Mouse (Mus musculus) gastrocnemius, adult 2 months (tissue): Measurements from ENCODE around the gene Thbs1. TPM values are rescaled to one million over a fixed set of nuclear protein-coding genes. Genes with fewer than 3 reads are reported as not detected.
A peak's percentile ranks its signal among the peaks of the same experiment; 100 is the strongest.

ENCODE experiments used
- DNase-seq: peaks from one replicate; pipeline ENCODE4 v3.0.0; 2022
- H3K27ac ChIP-seq: fragments of 200-600 bp; 2 replicates; pipeline ENCODE4 v1.8.1; 2022; ENCODE audit warnings: mild to moderate bottlenecking
- H3K4me3 ChIP-seq: fragments of 200-600 bp; 2 replicates; pipeline ENCODE4 v1.8.1; 2022; ENCODE audit warnings: mild to moderate bottlenecking, moderate library complexity
- CTCF ChIP-seq: fragments of 200-600 bp; IDR thresholded peaks from 2 replicates; pipeline ENCODE4 v1.8.1; 2022; ENCODE audit warnings: antibody characterized with exemption, mild to moderate bottlenecking, moderate library complexity
- intact Hi-C: fragments of 180-260 bp; cut with DNase I; formaldehyde crosslinking; loops from one replicate; pipeline ENCODE4 v1.15.1; 2025
- long read RNA-seq, 2 experiments: library from polyadenylated mRNA; stranded (forward); transcript quantifications; one replicate each; pipeline ENCODE4 v2.0.0; 2021
- total RNA-seq, 2 experiments: library from RNA; stranded (reverse); gene quantifications; 2 replicates each; pipeline ENCODE4 v1.2.3; 2021

The Thbs1 gene
- 10 to 100 TPM in 1 of 2 experiments, 1 to 10 TPM in 1; 6.1 to 19.3 TPM for total RNA-seq
- long read RNA-seq, experiment 1, full-length matches to known transcripts = 2 of 12 reads
- long read RNA-seq, experiment 1, partial matches to known transcripts = 4 of 12 reads
- long read RNA-seq, experiment 1, other reads (novel, unspliced or antisense) = 6 of 12 reads
- long read RNA-seq, experiment 2, full-length matches to known transcripts = 8 of 12 reads
- long read RNA-seq, experiment 2, partial matches to known transcripts = 2 of 12 reads
- long read RNA-seq, experiment 2, other reads (novel, unspliced or antisense) = 2 of 12 reads

GRCm38 (mm10) chr2:118111488-118112131 lies at the start of gene Thbs1:
TSS of gene Thbs1 (plus strand) at chr2:118111876.
- peak within 1 kb of the TSS; percentile 86 for H3K27ac ChIP-seq
- intact Hi-C loops = loop anchor here (1.0 to 2.0 kb wide), 2 partner anchors 331 to 570 kb away; no protein-coding TSS in a partner anchor
- peak within 1 kb of the TSS; percentile 78 for H3K4me3 ChIP-seq
- peak; percentile 82 for DNase-seq
- no peak for TF ChIP-seq CTCF

- H3K4me3 ChIP-seq = no peak overlapping the region
- no peak for TF ChIP-seq CTCF
- intact Hi-C loops = no loop called here
- DNase-seq = peak; percentile 52
- H3K27ac ChIP-seq = peak overlapping the region; percentile 49; the same call in 1 of the 2 replicates
Observed at GRCm38 (mm10) chr2:118064121-118064764, 47.4 kb upstream of the Thbs1 start.

- no peak for TF ChIP-seq CTCF
- H3K27ac ChIP-seq = no peak overlapping the region
- no peak for DNase-seq
- no peak overlapping the region for H3K4me3 ChIP-seq
- intact Hi-C loops = no loop called here
Observed at GRCm38 (mm10) chr2:118066065-118066770, 45.5 kb upstream of the Thbs1 start.

- no peak overlapping the region for H3K27ac ChIP-seq
- intact Hi-C loops = no loop called here
- H3K4me3 ChIP-seq = no peak overlapping the region
- TF ChIP-seq CTCF = no peak
- DNase-seq = no peak
Observed at GRCm38 (mm10) chr2:118069975-118070374, 41.7 kb upstream of the Thbs1 start.

- intact Hi-C loops = no loop called here
- Histone ChIP-seq H3K4me3 (no peak overlapping the region), H3K27ac (no peak overlapping the region)
- TF ChIP-seq CTCF = no peak
- peak; percentile 34 for DNase-seq
Observed at GRCm38 (mm10) chr2:118072811-118073372, 38.8 kb upstream of the Thbs1 start.

- Histone ChIP-seq H3K27ac (no peak overlapping the region), H3K4me3 (no peak overlapping the region)
- TF ChIP-seq CTCF = no peak
- intact Hi-C loops = no loop called here
- no peak for DNase-seq
Observed at GRCm38 (mm10) chr2:118074030-118074429, 37.6 kb upstream of the Thbs1 start.

GRCm38 (mm10) chr2:118075165-118075564 lies 36.5 kb upstream of the Thbs1 start:
- H3K4me3 ChIP-seq = no peak overlapping the region
- no peak overlapping the region for H3K27ac ChIP-seq
- TF ChIP-seq CTCF = no peak
- intact Hi-C loops = no loop called here
- no peak for DNase-seq

GRCm38 (mm10) chr2:118079131-118079530 lies 32.5 kb upstream of the Thbs1 start:
- intact Hi-C loops = no loop called here
- no peak overlapping the region for H3K27ac ChIP-seq

GRCm38 (mm10) chr2:118081581-118081980 lies 30.1 kb upstream of the Thbs1 start:
- Histone ChIP-seq H3K27ac (no peak overlapping the region), H3K4me3 (no peak overlapping the region)
- no peak for TF ChIP-seq CTCF
- intact Hi-C loops = no loop called here
- no peak for DNase-seq

More at GRCm38 (mm10) chr2:118079131-118079530, 32.5 kb upstream of the Thbs1 start:
- no peak for TF ChIP-seq CTCF
- H3K4me3 ChIP-seq = no peak overlapping the region
- peak; percentile 42 for DNase-seq

GRCm38 (mm10) chr2:118083652-118084051 lies 28.0 kb upstream of the Thbs1 start:
- no peak for TF ChIP-seq CTCF
- intact Hi-C loops = no loop called here
- no peak for DNase-seq
- no peak overlapping the region for H3K4me3 ChIP-seq
- H3K27ac ChIP-seq = no peak overlapping the region

- H3K27ac ChIP-seq = peak overlapping the region; percentile 35; the same call in 1 of the 2 replicates
- intact Hi-C loops = no loop called here
Observed at GRCm38 (mm10) chr2:118084693-118085092, 27.0 kb upstream of the Thbs1 start.

GRCm38 (mm10) chr2:118085647-118086046 lies 26.0 kb upstream of the Thbs1 start:
- H3K27ac ChIP-seq = no peak overlapping the region
- intact Hi-C loops = no loop called here
- TF ChIP-seq CTCF = no peak
- no peak overlapping the region for H3K4me3 ChIP-seq
- no peak for DNase-seq

More at GRCm38 (mm10) chr2:118084693-118085092, 27.0 kb upstream of the Thbs1 start:
- no peak for TF ChIP-seq CTCF
- DNase-seq = no peak
- H3K4me3 ChIP-seq = no peak overlapping the region
